20 mouse cellular contexts compared by ENCODE assay signal in the genomic region with DNA sequence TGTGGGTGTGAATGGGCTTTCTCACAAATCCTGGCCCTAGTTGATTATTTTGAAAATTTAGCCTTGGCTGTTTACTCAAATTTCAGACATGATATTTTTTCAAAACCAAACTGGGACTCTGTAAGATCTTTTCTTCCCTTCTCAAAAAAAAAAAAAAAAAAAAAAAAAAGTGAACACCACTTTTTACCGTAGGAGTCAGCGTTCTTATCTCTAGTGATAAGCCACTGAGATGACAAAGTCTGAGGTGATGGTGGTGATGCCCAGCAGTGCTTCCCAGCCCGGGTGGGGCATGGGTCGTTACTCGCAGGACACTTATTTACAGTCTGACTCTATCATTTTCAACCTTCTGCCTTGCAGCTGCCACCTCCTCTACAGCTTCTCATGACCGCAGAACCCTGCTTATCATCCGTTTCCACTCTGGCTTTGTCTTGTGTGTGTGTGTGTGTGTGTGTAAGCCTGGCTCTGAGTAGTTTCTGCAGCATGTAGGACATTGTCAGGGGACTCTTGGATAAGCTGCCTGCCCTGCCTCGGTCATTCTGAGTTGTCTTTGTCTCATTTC.
DNase-seq lines count a peak whose midpoint lies in the region; ATAC-seq lines count a peak whose summit lies in the region.
"Had no signal": no experiment of that assay in that cellular context is flagged by ENCODE, and none has a peak within 500 bp of the region (broad histone marks: within the 10 kb centered on the region; RNA-seq: fewer than 3 reads in every experiment).

No protein-coding gene starts in this region.

- no peak overlapping the region for H3K4me3 ChIP-seq in heart, embryonic 11.5 days (ENCODE audit: low read depth, low read length)
- no peak overlapping the region for H3K4me3 ChIP-seq in midbrain, embryonic 12.5 days
- no peak overlapping the region for H3K4me3 ChIP-seq in midbrain, embryonic 16.5 days (ENCODE audit: low read depth, low read length)
- no peak overlapping the region for H3K4me3 ChIP-seq in liver, embryonic 13.5 days (replicated peaks)
- H3K4me3 ChIP-seq in forebrain, embryonic 16.5 days (replicated peaks; ENCODE audit: low read length) = no peak overlapping the region
- H3K4me3 ChIP-seq: forebrain, embryonic 12.5 days; midbrain, embryonic 10.5 days; stomach, embryonic 15.5 days had no signal

- no peaks in the 10 kb centered on the region for H3K36me3 ChIP-seq in heart, embryonic 11.5 days (ENCODE audit: control insufficient read depth, insufficient read depth, low read length)
- H3K36me3 ChIP-seq in midbrain, embryonic 12.5 days = no peaks in the 10 kb centered on the region
- no peaks in the 10 kb centered on the region for H3K36me3 ChIP-seq in midbrain, embryonic 16.5 days (ENCODE audit: control insufficient read depth, insufficient read depth, low read length)
- no peaks in the 10 kb centered on the region for H3K36me3 ChIP-seq in liver, embryonic 13.5 days
- no peaks in the 10 kb centered on the region for H3K36me3 ChIP-seq in forebrain, embryonic 16.5 days (ENCODE audit: control insufficient read depth, insufficient read depth)
- H3K36me3 ChIP-seq: forebrain, embryonic 12.5 days; midbrain, embryonic 10.5 days; stomach, embryonic 15.5 days had no signal

- no peak overlapping the region for H3K27ac ChIP-seq in heart, embryonic 11.5 days (ENCODE audit: low read depth, low read length)
- peak overlapping the region; percentile 20; the same call in 1 of the 2 replicates for H3K27ac ChIP-seq in midbrain, embryonic 12.5 days (replicated peaks)
- no peak overlapping the region for H3K27ac ChIP-seq in midbrain, embryonic 16.5 days (ENCODE audit: low read length)
- H3K27ac ChIP-seq in liver, embryonic 13.5 days = no peak overlapping the region
- no peak overlapping the region for H3K27ac ChIP-seq in forebrain, embryonic 16.5 days (ENCODE audit: low read length)
- H3K27ac ChIP-seq: forebrain, embryonic 12.5 days; hindbrain, embryonic 14.5 days; midbrain, embryonic 10.5 days; stomach, embryonic 15.5 days had no signal

- 9% methylated on average over 8 of the region's 8 CpGs for WGBS in heart, embryonic 11.5 days (ENCODE audit: insufficient replicate concordance)
- 72% methylated on average over 8 of the region's 8 CpGs for WGBS in midbrain, embryonic 12.5 days
- 58% methylated on average over 8 of the region's 8 CpGs for WGBS in midbrain, embryonic 16.5 days
- WGBS in liver, embryonic 13.5 days (ENCODE audit: insufficient replicate concordance) = 11% methylated on average over 8 of the region's 8 CpGs
- WGBS in forebrain, embryonic 16.5 days = 73% methylated on average over 8 of the region's 8 CpGs

- H3K9ac ChIP-seq in heart, embryonic 11.5 days (ENCODE audit: low read depth, low read length) = no peak overlapping the region
- no peak overlapping the region for H3K9ac ChIP-seq in midbrain, embryonic 12.5 days (replicated peaks)
- H3K9ac ChIP-seq in midbrain, embryonic 16.5 days (ENCODE audit: low read depth, low read length) = no peak overlapping the region
- no peak overlapping the region for H3K9ac ChIP-seq in liver, embryonic 13.5 days
- no peak overlapping the region for H3K9ac ChIP-seq in forebrain, embryonic 16.5 days (replicated peaks; ENCODE audit: low read depth, low read length)
- H3K9ac ChIP-seq: forebrain, embryonic 12.5 days; hindbrain, embryonic 14.5 days; stomach, embryonic 15.5 days had no signal

- peak; percentile 59; the same call in 1 of the 2 replicates for ATAC-seq in heart, embryonic 11.5 days (replicated peaks; ENCODE audit: insufficient number of reproducible peaks, low FRiP score, low TSS enrichment)
- ATAC-seq in midbrain, embryonic 12.5 days (ENCODE audit: low FRiP score, low read depth) = no peak
- ATAC-seq in midbrain, embryonic 16.5 days = no peak
- peak; percentile 90 for ATAC-seq in liver, embryonic 13.5 days (ENCODE audit: low read depth)
- no peak for ATAC-seq in inflammation-experienced regulatory T-cells, adult 6 months
- no peak for ATAC-seq in forebrain, embryonic 16.5 days
- ATAC-seq: intestine, postnatal 0 days had no signal

- peak overlapping the region; percentile 31; the same call in 1 of the 2 replicates for H3K4me2 ChIP-seq in heart, embryonic 11.5 days
- H3K4me2 ChIP-seq in midbrain, embryonic 12.5 days (replicated peaks) = no peak overlapping the region
- no peak overlapping the region for H3K4me2 ChIP-seq in midbrain, embryonic 16.5 days (ENCODE audit: low read length)
- H3K4me2 ChIP-seq in liver, embryonic 13.5 days = no peak overlapping the region
- H3K4me2 ChIP-seq in forebrain, embryonic 16.5 days (ENCODE audit: low read length) = no peak overlapping the region
- H3K4me2 ChIP-seq: forebrain, embryonic 12.5 days; hindbrain, embryonic 14.5 days; stomach, embryonic 15.5 days had no signal

- H3K9me3 ChIP-seq in heart, embryonic 11.5 days (replicated peaks; ENCODE audit: control insufficient read depth, low read length) = no peaks in the 10 kb centered on the region
- no peaks in the 10 kb centered on the region for H3K9me3 ChIP-seq in midbrain, embryonic 12.5 days
- H3K9me3 ChIP-seq in midbrain, embryonic 16.5 days (replicated peaks; ENCODE audit: control insufficient read depth, low read length, poor library complexity, severe bottlenecking) = no peaks in the 10 kb centered on the region
- no peaks in the 10 kb centered on the region for H3K9me3 ChIP-seq in liver, embryonic 13.5 days (replicated peaks)
- H3K9me3 ChIP-seq in forebrain, embryonic 16.5 days (ENCODE audit: control insufficient read depth, low read length) = no peaks in the 10 kb centered on the region
- H3K9me3 ChIP-seq: forebrain, embryonic 12.5 days; midbrain, embryonic 10.5 days; stomach, embryonic 15.5 days had no signal

- no peak for DNase-seq in heart, postnatal 36 days
- peak; percentile 42 for DNase-seq in liver, embryonic 13.5 days
- no peak for DNase-seq in cerebellum, adult 11 months
- DNase-seq: adrenal gland, adult 2 months; cerebellum, adult 9-10 months; embryo, embryonic 11 days; kidney, postnatal 25 days; lung, adult 2 months; right cerebral cortex, adult 18-20 months; spleen, adult 18-20 months had no signal

- intact Hi-C loops in heart, postnatal 36 days (cut with DNase I) = no loop called here

- H3K4me1 ChIP-seq in heart, embryonic 11.5 days (ENCODE audit: control insufficient read depth, insufficient read depth, low read length) = peaks cover 18% of the 10 kb centered on the region
- peaks cover 8% of the 10 kb centered on the region; the same call in 1 of the 2 replicates for H3K4me1 ChIP-seq in midbrain, embryonic 12.5 days
- H3K4me1 ChIP-seq in midbrain, embryonic 16.5 days (ENCODE audit: control insufficient read depth, insufficient read depth, low read length) = peaks cover 14% of the 10 kb centered on the region
- peaks cover 16% of the 10 kb centered on the region; the same call in 1 of the 2 replicates for H3K4me1 ChIP-seq in liver, embryonic 13.5 days (replicated peaks)
- peaks cover 24% of the 10 kb centered on the region for H3K4me1 ChIP-seq in forebrain, embryonic 16.5 days (replicated peaks; ENCODE audit: control insufficient read depth, insufficient read depth, low read length)
- H3K4me1 ChIP-seq: stomach, embryonic 15.5 days had no signal

- no peaks in the 10 kb centered on the region for H3K27me3 ChIP-seq in heart, embryonic 11.5 days (ENCODE audit: control insufficient read depth, insufficient read depth, low read length)
- H3K27me3 ChIP-seq in midbrain, embryonic 12.5 days = no peaks in the 10 kb centered on the region
- H3K27me3 ChIP-seq in midbrain, embryonic 16.5 days (ENCODE audit: control insufficient read depth, insufficient read depth, low read depth, low read length) = no peaks in the 10 kb centered on the region
- H3K27me3 ChIP-seq in liver, embryonic 13.5 days = 0 out of 2 replicates have a peak, but pooled peaks cover 3% of the 10 kb centered on the region
- H3K27me3 ChIP-seq in forebrain, embryonic 16.5 days (replicated peaks; ENCODE audit: control insufficient read depth, insufficient read depth, low read length) = no peaks in the 10 kb centered on the region
- H3K27me3 ChIP-seq: forebrain, embryonic 12.5 days; stomach, embryonic 15.5 days had no signal

Comparison
In these comparisons a context has a peak if more than half of its experiments do, and no peak if none do; other contexts are left out.
1. ATAC-seq: peak in heart, embryonic 11.5 days (single experiment) and liver, embryonic 13.5 days (single experiment); none in midbrain, embryonic 12.5 days (single experiment), midbrain, embryonic 16.5 days (single experiment), inflammation-experienced regulatory T-cells, adult 6 months (single experiment) and forebrain, embryonic 16.5 days (single experiment).